Mouse (Mus musculus) liver, embryonic 14.5 days (tissue): ENCODE measurements around the gene Tmem182. TPM values are rescaled to one million over a fixed set of nuclear protein-coding genes. Genes with fewer than 3 reads are reported as not detected.

Experiments
- ATAC-seq: fragments of 200-750 bp; cut with Nextera tagmentation; 2 replicates; pipeline ENCODE4 v1.8.0; 2017; ENCODE audit warnings: moderate number of reproducible peaks, mild to moderate bottlenecking, moderate library complexity; ENCODE audit not compliant: insufficient read depth
- DNase-seq, 3 experiments: peaks; one replicate each; pipeline ENCODE4 v3.0.0-alpha.2; 2012 to 2013; ENCODE audit warnings: low read depth in 3 of 3, low spot score in 3 of 3
- H3K27ac ChIP-seq: fragments of 300-500 bp; sonication (generic); 2 replicates; pipeline ENCODE4 v1.5.1; 2014; ENCODE audit warnings: moderate library complexity, mild to moderate bottlenecking, control low read depth, inconsistent platforms
- H3K27me3 ChIP-seq: fragments of 300-500 bp; sonication (generic); 2 replicates; pipeline ENCODE4 v1.6.1; 2014; ENCODE audit warnings: mild to moderate bottlenecking, low read length, moderate library complexity; ENCODE audit not compliant: control insufficient read depth, insufficient read depth
- H3K36me3 ChIP-seq: fragments of 300-500 bp; sonication (generic); replicated peaks from 2 replicates; pipeline ENCODE4 v1.6.1; 2014; ENCODE audit warnings: low read depth; ENCODE audit not compliant: control insufficient read depth, insufficient read depth
- H3K4me1 ChIP-seq, 2 experiments: fragments of 200-500 bp in 1 of 2; fragments of 300-500 bp in 1 of 2; sonication (generic) in 1 of 2; replicated peaks; 2 replicates each; pipeline ENCODE4 v1.6.1; 2012 to 2014; ENCODE audit warnings: antibody characterized with exemption in 1 of 2, inconsistent platforms in 1 of 2, low read length in 1 of 2; ENCODE audit not compliant: control insufficient read depth in 2 of 2, insufficient read depth in 2 of 2
- H3K4me2 ChIP-seq: fragments of 300-500 bp; sonication (generic); 2 replicates; pipeline ENCODE4 v1.6.1; 2014; ENCODE audit warnings: low read depth, mild to moderate bottlenecking, control low read depth, moderate library complexity
- H3K4me3 ChIP-seq, 2 experiments: fragments of 200-500 bp in 1 of 2; fragments of 300-500 bp in 1 of 2; sonication (generic) in 1 of 2; 2 replicates each; pipeline ENCODE4 v1.5.1; 2012 to 2014; ENCODE audit warnings: low read depth in 2 of 2, low read length in 2 of 2, mild to moderate bottlenecking in 2 of 2, control low read depth in 1 of 2, inconsistent platforms in 1 of 2, moderate library complexity in 1 of 2; ENCODE audit not compliant: insufficient read depth in 1 of 2
- H3K9ac ChIP-seq: fragments of 300-500 bp; sonication (generic); replicated peaks from 2 replicates; pipeline ENCODE4 v1.6.1; 2014; ENCODE audit warnings: mild to moderate bottlenecking, control low read depth, moderate library complexity
- H3K9me3 ChIP-seq: fragments of 300-500 bp; sonication (generic); 2 replicates; pipeline ENCODE4 v1.6.1; 2016; ENCODE audit warnings: low read length, mixed read lengths; ENCODE audit not compliant: control insufficient read depth
- CTCF ChIP-seq: IDR thresholded peaks from 2 replicates; pipeline ENCODE4 v1.5.1; 2016; ENCODE audit warnings: antibody characterized with exemption, low read depth, control low read depth
- EP300 ChIP-seq: IDR thresholded peaks from 2 replicates; pipeline ENCODE4 v1.6.1; 2016; ENCODE audit warnings: antibody characterized with exemption, low read depth
- WGBS: fragments of 180-500 bp; shearing (Covaris S2); extraction: QIAGEN DNeasy Blood & Tissue Kit; methylation state at CpG from one replicate; pipeline ENCODE4 v1.1.7; 2014; ENCODE audit not compliant: insufficient replicate concordance; 5-methylcytosine and 5-hydroxymethylcytosine counted together
- polyA plus RNA-seq, 2 experiments: library from polyadenylated mRNA; depleted of rRNA in 1 of 2; stranded (reverse) in 1 of 2; unstranded in 1 of 2; fragments of >200 nt; fragmentation: Nextera tagmentation in 1 of 2; extraction: Ambion mirVana in 1 of 2; gene quantifications; 2 replicates each; pipeline versions ENCODE4 v1.2.1 to v1.2.3; 2012 to 2014

The Tmem182 gene
- polyA plus RNA-seq, 2 experiments, result not detected

GRCm38 (mm10) chr1:40797348-40797747 lies 8.1 kb upstream of the Tmem182 start:
- no peak overlapping the region for H3K4me2 ChIP-seq
- ATAC-seq, result no peak
- 17% methylated on average over 5 of the region's 5 CpGs for WGBS
- no peaks in the 10 kb centered on the region for H3K36me3 ChIP-seq
- H3K9me3 ChIP-seq, result no peaks in the 10 kb centered on the region
- no peak overlapping the region for H3K27ac ChIP-seq
- H3K4me3 ChIP-seq, result no peak overlapping the region
- H3K9ac ChIP-seq, result no peak overlapping the region
- peak; percentile 50 to 51 (median 50) for DNase-seq
- H3K4me1 ChIP-seq, result no peaks in the 10 kb centered on the region
- TF ChIP-seq EP300 (no peak), CTCF (peak; percentile 84)
- H3K27me3 ChIP-seq, result no peaks in the 10 kb centered on the region

- Histone ChIP-seq H3K4me1 (no peaks in the 10 kb centered on the region), H3K4me2 (no peak overlapping the region), H3K36me3 (no peaks in the 10 kb centered on the region), H3K9me3 (no peaks in the 10 kb centered on the region), H3K27ac (no peak overlapping the region), H3K9ac (no peak overlapping the region), H3K27me3 (no peaks in the 10 kb centered on the region), H3K4me3 (no peak overlapping the region)
- DNase-seq (no peak), ATAC-seq (no peak)
- 75% methylated on average over 8 of the region's 8 CpGs for WGBS
- TF ChIP-seq CTCF, result no peak
Observed at GRCm38 (mm10) chr1:40799121-40799520, 6.3 kb upstream of the Tmem182 start.

GRCm38 (mm10) chr1:40800908-40801307 lies 4.5 kb upstream of the Tmem182 start:
- no peak overlapping the region for H3K4me2 ChIP-seq
- DNase-seq (no peak), ATAC-seq (no peak)
- H3K27me3 ChIP-seq, result no peaks in the 10 kb centered on the region
- H3K36me3 ChIP-seq, result no peaks in the 10 kb centered on the region
- H3K9ac ChIP-seq, result no peak overlapping the region
- no peaks in the 10 kb centered on the region for H3K4me1 ChIP-seq
- TF ChIP-seq EP300 (no peak), CTCF (no peak)
- no peak overlapping the region for H3K4me3 ChIP-seq
- H3K27ac ChIP-seq, result no peak overlapping the region
- no peaks in the 10 kb centered on the region for H3K9me3 ChIP-seq
- WGBS, result 23% methylated on average over 5 of the region's 5 CpGs

- DNase-seq (peak; percentile 2 to 29 (median 7)), ATAC-seq (no peak)
- no peaks in the 10 kb centered on the region for H3K36me3 ChIP-seq
- no peaks in the 10 kb centered on the region for H3K4me1 ChIP-seq
- no peak overlapping the region for H3K9ac ChIP-seq
- WGBS, result 12% methylated on average over 3 of the region's 3 CpGs
- peak; percentile 77 for TF ChIP-seq CTCF
- no peak for TF ChIP-seq EP300
- no peaks in the 10 kb centered on the region for H3K9me3 ChIP-seq
- no peaks in the 10 kb centered on the region for H3K27me3 ChIP-seq
- H3K4me2 ChIP-seq, result no peak overlapping the region
- H3K4me3 ChIP-seq, result no peak overlapping the region
- H3K27ac ChIP-seq, result no peak overlapping the region
Observed at GRCm38 (mm10) chr1:40802759-40803158, 2.6 kb upstream of the Tmem182 start.

DNA sequence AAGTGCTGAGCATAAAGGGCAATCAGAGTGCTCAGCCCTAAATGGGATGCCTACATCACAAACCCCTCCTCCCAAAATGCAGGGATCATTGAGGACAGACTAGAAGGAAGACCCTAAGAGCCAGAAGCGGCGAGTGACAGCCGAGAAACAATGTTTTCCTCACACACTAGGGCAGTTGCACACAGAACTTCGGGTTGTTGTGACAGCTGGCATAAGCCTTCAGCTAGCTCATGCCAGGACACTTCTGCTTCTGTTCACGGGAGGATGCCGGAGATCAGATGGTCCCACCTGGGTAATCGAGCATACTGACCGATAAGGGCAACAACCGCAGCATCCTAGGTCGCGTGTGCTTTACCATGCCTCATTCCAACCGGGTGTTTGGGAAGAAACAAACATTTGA lies 1.3 kb upstream of the Tmem182 start:
- Histone ChIP-seq H3K4me3 (no peak overlapping the region), H3K9me3 (no peaks in the 10 kb centered on the region), H3K4me1 (no peaks in the 10 kb centered on the region), H3K4me2 (no peak overlapping the region), H3K36me3 (no peaks in the 10 kb centered on the region), H3K27me3 (no peaks in the 10 kb centered on the region), H3K9ac (no peak overlapping the region), H3K27ac (no peak overlapping the region)
- DNase-seq (no peak), ATAC-seq (no peak)
- WGBS, result 79% methylated on average over 12 of the region's 12 CpGs
- no peak for TF ChIP-seq CTCF
- TF ChIP-seq EP300, result no peak
